Mouse (Mus musculus) stomach, postnatal 0 days (tissue): ENCODE results near the gene Cox15.

Experiments used
- CTCF ChIP-seq: IDR thresholded peaks from 2 replicates; pipeline ENCODE4 v1.5.1; 2016; ENCODE audit warnings: antibody characterized with exemption, low read depth, mild to moderate bottlenecking, moderate library complexity
- EP300 ChIP-seq: optimal IDR thresholded peaks from 2 replicates; pipeline ENCODE3; 2016; ENCODE audit warnings: antibody characterized with exemption

DNA sequence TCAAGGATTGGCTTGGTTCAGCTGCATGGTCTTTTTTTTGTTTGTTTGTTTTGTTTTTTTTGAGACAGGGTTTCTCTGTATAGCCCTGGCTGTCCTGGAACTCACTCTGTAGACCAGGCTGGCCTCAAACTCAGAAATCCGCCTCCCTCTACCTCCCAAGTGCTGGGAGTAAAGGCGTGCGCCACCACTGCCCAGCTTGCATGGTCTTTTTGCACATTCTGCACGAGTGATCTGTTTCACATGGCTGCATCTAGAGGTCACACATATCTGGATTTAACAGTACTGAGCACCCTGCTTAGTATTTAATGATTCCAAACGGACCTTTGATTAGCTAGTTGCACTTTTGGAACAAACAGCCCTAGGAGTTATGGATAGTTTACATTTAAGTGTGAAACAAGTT lies 40.8 kb downstream of the Cox15 start:
- TF ChIP-seq CTCF (no peak), EP300 (no peak)
